Mouse (Mus musculus): ENCODE results near the gene Polr1a. TPM values are rescaled to one million over a fixed set of nuclear protein-coding genes. Genes with fewer than 3 reads are reported as not detected.

Polr1a gene
- polyA plus RNA-seq, 1 experiment from 2014 or later = 41.7 TPM

DNA sequence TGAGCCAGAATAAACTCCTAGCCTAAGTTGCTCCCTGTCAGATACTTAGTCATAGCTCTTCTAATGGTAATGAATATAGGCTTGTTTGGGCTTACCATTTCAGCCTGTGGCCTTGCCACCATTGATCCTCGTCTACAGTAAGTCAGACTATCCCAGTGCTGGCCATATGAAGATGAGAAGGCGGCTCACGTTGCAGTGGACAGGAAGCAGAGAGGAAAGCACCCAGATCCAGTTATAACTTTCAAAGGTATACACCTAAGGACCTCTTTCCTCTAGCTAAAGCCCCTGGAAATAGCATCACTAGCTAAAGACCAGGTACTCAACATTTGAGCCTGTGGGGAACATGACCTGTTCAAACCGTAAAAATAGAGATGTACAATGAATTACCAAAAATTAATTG lies 77.1 kb downstream of the Polr1a start:
- WGBS = 79% methylated on average over 4 of the region's 4 CpGs
- no peak overlapping the region for H3K4me3 ChIP-seq
- H3K9me3 ChIP-seq = no peaks in the 10 kb centered on the region
- H3K4me2 ChIP-seq (replicated peaks) = no peak overlapping the region
- H3K36me3 ChIP-seq = 0 out of 2 replicates have a peak, but pooled peaks cover 2% of the 10 kb centered on the region
- no peak overlapping the region for H3K9ac ChIP-seq
- H3K27me3 ChIP-seq = no peaks in the 10 kb centered on the region
- ATAC-seq (ENCODE audit: insufficient number of reproducible peaks, insufficient read depth, low FRiP score, low TSS enrichment) = no peak
- peaks cover 31% of the 10 kb centered on the region for H3K4me1 ChIP-seq
- H3K27ac ChIP-seq = no peak overlapping the region

DNA sequence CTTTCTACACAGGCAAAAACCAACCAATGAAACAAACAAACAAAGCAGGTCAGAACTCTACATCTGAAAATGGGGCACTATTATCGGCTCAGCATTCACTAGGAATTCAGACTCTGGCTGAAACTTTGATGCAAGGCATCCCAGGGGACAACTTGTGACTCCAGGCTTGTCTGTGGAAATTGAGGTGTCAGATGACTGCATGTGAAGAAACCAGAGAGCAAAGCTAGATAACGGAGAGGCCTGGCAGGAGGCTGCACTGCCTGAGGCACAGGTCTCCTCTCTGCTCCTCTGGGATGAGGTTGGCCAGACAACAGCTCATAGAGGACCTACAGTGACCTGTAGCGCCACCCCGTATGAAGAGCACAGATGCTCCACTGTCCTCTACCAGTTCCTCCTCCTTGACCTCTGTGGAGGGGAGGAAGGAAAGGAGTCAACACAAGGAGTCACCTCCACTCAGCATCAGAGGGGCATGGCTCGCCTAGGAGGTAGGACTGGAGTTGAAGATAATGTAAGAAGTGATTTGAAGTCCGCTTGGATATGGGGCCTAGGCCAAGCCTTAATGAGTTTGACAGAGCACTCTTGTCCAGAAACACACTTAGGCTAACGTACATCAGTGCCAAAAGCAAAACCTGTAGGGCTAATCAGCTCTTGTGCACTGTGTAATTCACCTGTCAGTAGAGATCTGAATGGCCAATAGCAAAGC lies 78.8 kb downstream of the Polr1a start:
- Histone ChIP-seq H3K9ac (no peak overlapping the region), H3K4me1 (peaks cover 45% of the 10 kb centered on the region), H3K27me3 (no peaks in the 10 kb centered on the region), H3K36me3 (no peaks in the 10 kb centered on the region), H3K4me3 (no peak overlapping the region), H3K9me3 (no peaks in the 10 kb centered on the region), H3K4me2 (replicated peaks) (no peak overlapping the region), H3K27ac (no peak overlapping the region)
- ATAC-seq (ENCODE audit: insufficient number of reproducible peaks, insufficient read depth, low FRiP score, low TSS enrichment) = no peak
- 44% methylated on average over 7 of the region's 7 CpGs for WGBS

DNA sequence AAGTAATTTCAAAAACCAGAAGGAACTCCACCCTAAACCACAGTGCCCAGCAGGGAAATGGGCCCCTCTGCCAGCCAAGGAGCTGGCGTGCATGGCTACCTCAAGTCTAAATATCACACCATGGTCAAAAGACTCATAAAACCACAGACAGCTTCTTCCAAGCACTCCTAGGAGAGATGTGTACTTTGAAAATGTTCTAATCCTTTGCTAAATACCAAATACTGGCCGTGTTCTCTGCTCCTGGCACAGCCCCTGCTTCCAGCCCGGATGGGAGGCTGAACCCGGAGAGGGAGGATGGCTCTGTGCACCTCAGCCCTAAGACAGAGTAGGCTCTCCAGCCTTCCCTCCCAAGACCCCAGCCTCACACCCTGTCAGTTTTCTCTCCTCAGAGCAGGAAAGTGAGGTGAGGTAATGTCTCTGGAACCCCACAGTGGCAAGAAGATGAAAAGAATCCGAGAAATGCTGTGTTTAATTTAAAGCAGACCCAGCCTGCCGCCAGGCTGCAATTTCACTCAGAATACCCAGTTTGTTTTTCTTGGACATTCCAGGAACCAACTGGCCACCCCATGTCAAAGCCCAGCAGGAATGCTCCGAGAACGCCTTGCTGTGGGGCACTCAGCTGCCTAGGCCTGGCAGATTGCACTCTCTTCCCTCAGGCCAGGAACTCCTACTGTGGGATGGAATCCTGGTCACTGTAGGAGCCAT lies 80.9 kb downstream of the Polr1a start:
- 10% methylated on average over 8 of the region's 8 CpGs for WGBS
- Histone ChIP-seq H3K9me3 (no peaks in the 10 kb centered on the region), H3K27me3 (no peaks in the 10 kb centered on the region), H3K4me2 (replicated peaks) (0 out of 2 replicates have a peak overlapping the region, but pooled peaks have one; percentile 6), H3K4me3 (no peak overlapping the region), H3K36me3 (no peaks in the 10 kb centered on the region), H3K4me1 (peaks cover 45% of the 10 kb centered on the region), H3K27ac (peak overlapping the region; percentile 93), H3K9ac (no peak overlapping the region)
- peak; percentile 83 for ATAC-seq (ENCODE audit: insufficient number of reproducible peaks, insufficient read depth, low FRiP score, low TSS enrichment)

DNA sequence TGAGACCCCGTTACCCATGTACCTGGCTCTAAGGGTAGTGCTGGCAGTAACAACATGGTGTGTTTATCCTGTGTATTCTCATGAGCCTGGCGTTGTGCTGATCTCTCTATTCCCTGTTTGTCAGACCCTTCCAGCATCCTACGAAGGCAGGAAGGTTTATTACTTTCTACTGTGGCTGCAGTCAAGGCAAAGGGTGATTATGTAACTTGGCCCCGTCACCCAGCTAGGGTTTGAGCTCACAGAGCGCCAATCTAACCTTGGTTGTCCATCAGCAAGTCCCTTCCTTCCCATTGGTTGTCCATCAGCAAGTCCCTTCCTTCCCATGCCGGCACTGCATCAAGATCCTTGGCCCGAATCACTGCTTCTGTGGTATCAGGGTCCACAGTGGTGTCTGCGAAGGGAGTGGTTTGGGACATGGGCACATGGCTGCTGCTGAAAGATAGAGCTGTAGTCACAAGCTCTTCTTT lies 81.6 kb downstream of the Polr1a start:
- Histone ChIP-seq H3K27me3 (no peaks in the 10 kb centered on the region), H3K4me3 (no peak overlapping the region), H3K9me3 (no peaks in the 10 kb centered on the region), H3K4me2 (replicated peaks) (0 out of 2 replicates have a peak overlapping the region, but pooled peaks have one; percentile 6), H3K9ac (no peak overlapping the region), H3K4me1 (peaks cover 45% of the 10 kb centered on the region), H3K36me3 (no peaks in the 10 kb centered on the region), H3K27ac (peak overlapping the region; percentile 93)
- ATAC-seq (ENCODE audit: insufficient number of reproducible peaks, insufficient read depth, low FRiP score, low TSS enrichment) = no peak
- WGBS = 50% methylated on average over 8 of the region's 8 CpGs

DNA sequence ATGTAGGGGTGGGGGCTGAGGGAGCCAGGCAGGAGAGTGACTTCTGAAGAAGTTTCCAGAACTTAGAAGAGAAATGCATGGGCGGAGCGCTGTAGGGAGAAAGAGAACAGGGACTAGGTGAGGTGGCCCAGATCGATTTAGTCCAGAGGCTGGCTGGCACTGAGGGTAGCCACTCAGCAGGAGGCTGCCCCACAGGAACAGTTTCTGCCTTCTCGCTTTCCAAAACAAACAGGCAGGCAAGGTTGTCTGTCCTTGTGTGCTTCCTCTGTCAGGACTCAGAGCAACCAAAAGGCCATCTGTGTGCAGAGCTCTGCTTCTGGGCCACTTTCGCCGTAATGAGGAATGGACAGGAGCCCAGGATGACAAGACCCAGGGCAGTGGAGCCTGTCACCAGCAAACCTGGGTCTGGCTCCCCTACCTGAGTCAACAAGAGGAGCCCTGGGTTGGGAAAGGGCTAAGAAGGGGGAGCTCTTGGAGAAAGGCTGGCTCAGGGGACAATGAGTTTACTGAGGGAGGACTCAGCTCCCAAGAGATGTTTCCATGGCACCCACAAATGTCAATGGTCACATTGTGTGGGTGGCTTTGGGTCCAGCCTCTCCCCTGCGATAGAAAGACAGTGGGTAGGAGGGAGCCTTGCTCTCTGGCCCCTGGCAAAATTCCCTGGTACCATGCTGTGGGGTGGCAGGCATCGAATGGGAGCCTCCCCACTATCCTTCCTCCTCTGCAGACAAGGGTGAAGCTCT lies 82.5 kb downstream of the Polr1a start:
- Histone ChIP-seq H3K4me3 (no peak overlapping the region), H3K27me3 (no peaks in the 10 kb centered on the region), H3K9ac (no peak overlapping the region), H3K36me3 (no peaks in the 10 kb centered on the region), H3K4me2 (replicated peaks) (no peak overlapping the region), H3K4me1 (peaks cover 45% of the 10 kb centered on the region), H3K27ac (peak overlapping the region; percentile 93), H3K9me3 (peaks cover 5% of the 10 kb centered on the region; the same call in 1 of the 2 replicates)
- WGBS = 47% methylated on average over 8 of the region's 8 CpGs
- ATAC-seq (ENCODE audit: insufficient number of reproducible peaks, insufficient read depth, low FRiP score, low TSS enrichment) = no peak

DNA sequence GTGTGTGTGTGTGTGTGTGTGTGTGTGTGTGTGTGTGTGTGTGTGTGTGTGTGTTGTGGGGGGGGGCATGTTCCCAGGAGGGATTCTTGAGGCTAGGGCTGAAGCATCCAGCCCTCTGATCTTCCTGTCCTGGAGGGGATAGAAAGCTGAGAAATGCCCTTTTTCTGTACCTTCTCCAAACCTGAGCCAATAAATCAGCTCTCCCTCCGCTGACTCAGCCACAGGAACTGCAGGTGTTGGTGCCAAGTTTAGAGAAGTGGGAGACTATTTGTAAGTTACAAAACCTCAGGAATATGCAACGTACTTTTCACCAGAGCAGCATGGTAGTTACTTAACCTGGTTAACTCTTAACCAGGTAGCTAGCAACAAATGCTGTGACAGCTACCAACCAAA lies 83.1 kb downstream of the Polr1a start:
- no peak overlapping the region for H3K4me3 ChIP-seq
- ATAC-seq (ENCODE audit: insufficient number of reproducible peaks, insufficient read depth, low FRiP score, low TSS enrichment) = no peak
- H3K9ac ChIP-seq = no peak overlapping the region
- H3K27me3 ChIP-seq = no peaks in the 10 kb centered on the region
- peaks cover 45% of the 10 kb centered on the region for H3K4me1 ChIP-seq
- 70% methylated on average over 2 of the region's 2 CpGs for WGBS
- H3K36me3 ChIP-seq = no peaks in the 10 kb centered on the region
- peak overlapping the region; percentile 93; the same call in 1 of the 2 replicates for H3K27ac ChIP-seq
- no peak overlapping the region for H3K4me2 ChIP-seq (replicated peaks)
- peaks cover 6% of the 10 kb centered on the region; the same call in 1 of the 2 replicates for H3K9me3 ChIP-seq

DNA sequence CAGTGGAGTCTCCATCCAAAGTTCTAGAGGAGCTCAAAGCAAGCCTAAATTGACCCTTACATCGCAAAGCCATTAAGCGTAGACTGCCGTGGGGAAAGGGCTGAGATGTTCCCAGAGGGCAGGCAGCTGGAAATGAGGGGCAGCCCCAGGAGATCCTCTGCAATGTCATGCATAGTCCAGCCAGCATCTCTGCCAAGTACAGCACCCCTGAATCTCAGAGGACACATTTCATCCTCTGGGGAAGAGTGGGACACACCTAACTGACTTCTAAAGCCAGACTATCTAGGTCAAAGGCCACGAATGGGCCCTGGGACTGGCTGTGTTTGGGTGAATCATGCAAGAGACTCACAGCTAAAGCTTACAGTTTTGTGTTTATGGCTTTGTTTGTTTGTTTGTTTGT lies 85.2 kb downstream of the Polr1a start:
- 85% methylated on average over 4 of the region's 4 CpGs for WGBS
- no peak overlapping the region for H3K4me3 ChIP-seq

DNA sequence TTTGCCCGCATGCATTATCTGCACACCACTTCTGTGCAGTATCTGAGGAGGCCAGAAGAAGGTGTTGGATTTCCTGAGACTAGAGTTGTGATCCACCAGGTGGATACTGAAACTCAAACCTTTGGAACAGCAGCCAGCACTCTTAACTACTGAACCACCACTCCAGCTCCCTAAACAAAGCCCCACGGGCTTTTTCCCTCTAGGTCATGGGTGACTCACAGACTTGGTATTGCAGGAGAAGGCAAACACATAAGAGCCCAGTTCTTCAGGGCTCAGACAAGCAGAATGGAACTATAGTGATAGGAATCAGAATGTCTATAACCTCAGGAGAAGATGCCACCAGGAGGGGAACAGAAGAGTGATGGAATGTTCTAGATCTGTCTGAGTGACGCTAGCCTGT lies 86.2 kb downstream of the Polr1a start:
- no peaks in the 10 kb centered on the region for H3K36me3 ChIP-seq
- H3K9me3 ChIP-seq = peaks cover 6% of the 10 kb centered on the region; the same call in 1 of the 2 replicates
- no peak overlapping the region for H3K9ac ChIP-seq
- no peak overlapping the region for H3K4me2 ChIP-seq (replicated peaks)
- WGBS = 88% methylated on average over 3 of the region's 3 CpGs
- no peak for ATAC-seq (ENCODE audit: insufficient number of reproducible peaks, insufficient read depth, low FRiP score, low TSS enrichment)
- peaks cover 23% of the 10 kb centered on the region for H3K4me1 ChIP-seq
- no peak overlapping the region for H3K4me3 ChIP-seq
- H3K27ac ChIP-seq = no peak overlapping the region
- H3K27me3 ChIP-seq = no peaks in the 10 kb centered on the region

More for the DNA sequence above, 85.2 kb downstream of the Polr1a start:
- Histone ChIP-seq H3K9ac (no peak overlapping the region), H3K4me1 (peaks cover 34% of the 10 kb centered on the region), H3K27ac (no peak overlapping the region), H3K4me2 (replicated peaks) (no peak overlapping the region), H3K27me3 (no peaks in the 10 kb centered on the region), H3K9me3 (peaks cover 6% of the 10 kb centered on the region; the same call in 1 of the 2 replicates), H3K36me3 (no peaks in the 10 kb centered on the region)
- no peak for ATAC-seq (ENCODE audit: insufficient number of reproducible peaks, insufficient read depth, low FRiP score, low TSS enrichment)

DNA sequence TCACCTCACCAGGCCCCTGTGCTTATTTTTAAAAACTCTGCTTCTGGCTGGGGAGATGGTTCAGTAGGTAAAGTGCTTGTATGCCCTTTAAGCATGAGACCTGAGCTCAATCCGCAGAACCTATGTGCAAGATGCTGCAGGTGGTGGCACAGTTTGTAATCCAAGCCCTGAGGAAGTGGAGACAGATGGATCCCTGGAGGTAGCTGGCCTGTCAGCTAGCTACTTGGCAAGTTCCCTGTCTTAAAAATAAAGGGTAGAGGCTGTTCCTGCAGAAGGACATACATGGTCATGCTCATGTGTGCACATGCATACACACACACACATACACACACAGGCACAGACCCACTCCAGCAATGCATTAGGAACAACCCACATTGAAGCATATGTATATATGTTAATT lies 88.4 kb downstream of the Polr1a start:
- Histone ChIP-seq H3K4me3 (no peak overlapping the region), H3K27ac (no peak overlapping the region), H3K27me3 (no peaks in the 10 kb centered on the region), H3K36me3 (no peaks in the 10 kb centered on the region), H3K9me3 (peaks cover 6% of the 10 kb centered on the region; the same call in 1 of the 2 replicates), H3K4me2 (replicated peaks) (no peak overlapping the region), H3K9ac (no peak overlapping the region), H3K4me1 (0 out of 2 replicates have a peak, but pooled peaks cover 1% of the 10 kb centered on the region)
- ATAC-seq (ENCODE audit: insufficient number of reproducible peaks, insufficient read depth, low FRiP score, low TSS enrichment) = no peak
- WGBS = 94% methylated on average over 1 of the region's 1 CpGs

DNA sequence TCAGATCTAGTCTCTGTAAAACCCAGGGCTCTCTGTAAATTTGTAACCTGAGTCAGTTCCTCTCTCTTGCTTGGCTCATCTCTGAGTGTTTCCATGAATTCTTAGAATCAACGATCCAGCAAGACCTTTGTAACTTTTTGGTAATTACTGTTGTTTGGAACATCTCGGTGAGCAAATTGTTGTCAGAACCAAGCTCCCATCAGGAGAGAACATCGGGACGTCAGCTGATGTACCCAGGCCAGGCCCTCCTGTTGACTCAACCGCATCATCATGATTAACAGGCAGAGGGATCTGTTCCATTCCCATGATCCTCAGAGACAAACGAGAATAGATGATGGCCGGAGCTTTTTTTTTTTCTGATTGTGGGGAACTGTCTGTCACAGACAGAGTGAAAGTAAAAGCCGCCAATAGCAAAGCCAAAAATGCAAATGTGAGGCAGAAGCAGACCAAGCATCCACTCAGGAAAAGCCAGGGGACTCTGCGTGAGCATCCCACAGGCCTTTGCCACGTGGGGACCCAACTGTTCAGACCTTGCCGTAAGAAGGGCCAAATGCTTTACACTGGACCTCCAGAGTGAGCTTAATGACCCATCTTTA lies 91.2 kb downstream of the Polr1a start:
- no peak overlapping the region for H3K4me2 ChIP-seq (replicated peaks)
- H3K27ac ChIP-seq = no peak overlapping the region
- no peaks in the 10 kb centered on the region for H3K36me3 ChIP-seq
- ATAC-seq (ENCODE audit: insufficient number of reproducible peaks, insufficient read depth, low FRiP score, low TSS enrichment) = no peak
- peaks cover 6% of the 10 kb centered on the region; the same call in 1 of the 2 replicates for H3K9me3 ChIP-seq
- no peak overlapping the region for H3K4me3 ChIP-seq
- 79% methylated on average over 11 of the region's 11 CpGs for WGBS
- H3K27me3 ChIP-seq = no peaks in the 10 kb centered on the region
- no peaks in the 10 kb centered on the region for H3K4me1 ChIP-seq
- H3K9ac ChIP-seq = no peak overlapping the region

DNA sequence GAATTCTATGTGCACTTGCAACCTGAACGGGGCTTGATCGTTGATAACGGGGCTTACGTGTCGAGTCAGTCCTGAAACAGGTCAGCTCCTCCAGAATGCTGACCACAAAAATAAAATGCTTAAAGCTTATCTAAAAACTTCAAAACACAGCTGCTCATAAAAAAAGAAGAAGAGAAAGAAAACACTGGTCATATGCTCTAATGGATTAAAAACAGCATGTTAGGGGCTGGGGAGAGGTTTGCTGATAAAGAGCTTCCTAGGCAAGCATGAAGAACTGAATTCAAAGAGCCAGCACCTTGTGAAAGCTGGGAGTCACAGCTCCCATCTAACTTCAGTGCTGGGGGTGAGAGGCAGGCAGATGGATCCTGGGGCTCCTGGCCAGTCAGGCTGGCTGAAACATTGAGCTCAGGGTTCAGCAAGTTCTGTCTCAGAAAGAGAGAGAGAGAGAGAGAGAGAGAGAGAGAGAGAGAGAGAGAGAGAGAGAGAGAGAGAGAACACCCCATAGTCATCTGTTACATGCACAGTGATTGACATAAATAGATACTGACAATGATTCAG lies 92.4 kb downstream of the Polr1a start:
- ATAC-seq (ENCODE audit: insufficient number of reproducible peaks, insufficient read depth, low FRiP score, low TSS enrichment) = no peak
- Histone ChIP-seq H3K4me2 (replicated peaks) (no peak overlapping the region), H3K36me3 (no peaks in the 10 kb centered on the region), H3K27me3 (no peaks in the 10 kb centered on the region), H3K9me3 (peaks cover 1% of the 10 kb centered on the region; the same call in 1 of the 2 replicates), H3K4me3 (no peak overlapping the region), H3K27ac (no peak overlapping the region), H3K4me1 (no peaks in the 10 kb centered on the region), H3K9ac (no peak overlapping the region)
- WGBS = 93% methylated on average over 5 of the region's 5 CpGs
